Mouse (Mus musculus): Measurements from ENCODE around the gene Icam4. TPM values are rescaled to one million over a fixed set of nuclear protein-coding genes. Genes with fewer than 3 reads are reported as not detected.
A peak's percentile ranks its signal among the peaks of the same experiment; 100 is the strongest.

The Icam4 gene
- total and polyA plus RNA-seq, 3 experiments, result 193 to 268 (median 260) TPM

- Histone ChIP-seq H3K79me2 (ENCODE audit: control insufficient read depth, insufficient read depth, low read length, poor library complexity) (peaks cover 9% of the 10 kb centered on the region), H3K27ac (ENCODE audit: control insufficient read depth, low read depth, low read length) (no peak overlapping the region), H3K4me3 (ENCODE audit: control insufficient read depth in 1 of 2, insufficient read depth in 1 of 2, low read depth in 2 of 2, low read length in 2 of 2) (no peak overlapping the region), H3K27me3 (ENCODE audit: control insufficient read depth in 1 of 2, insufficient read depth in 2 of 2, low read length in 2 of 2) (no peaks in the 10 kb centered on the region), H3K9me3 (replicated peaks; ENCODE audit: insufficient read depth, low read length) (no peaks in the 10 kb centered on the region), H3K36me3 (ENCODE audit: control insufficient read depth in 1 of 2, insufficient read depth in 2 of 2, low read length in 2 of 2) (peaks cover 0 to 28% of the 10 kb centered on the region in 2 experiments; a peak in 2 of 4 replicates), H3K4me1 (ENCODE audit: control insufficient read depth in 1 of 2, insufficient read depth in 2 of 2, low read length in 2 of 2) (peaks cover 16 to 46% of the 10 kb centered on the region in 2 experiments), H3K9ac (ENCODE audit: control insufficient read depth, low read depth, low read length, poor library complexity, severe bottlenecking) (no peak overlapping the region)
- TF ChIP-seq USF2 (IDR thresholded peaks at IDR 0.05; ENCODE audit: borderline replicate concordance in 1 of 2, insufficient read depth in 1 of 2, low read depth in 1 of 2, low read length in 2 of 2) (no peak), ZC3H11A (IDR thresholded peaks at IDR 0.05; ENCODE audit: low read depth, low read length) (no peak), BHLHE40 (IDR thresholded peaks at IDR 0.05; ENCODE audit: borderline replicate concordance, low read depth, low read length) (no peak), E2F4 (IDR thresholded peaks at IDR 0.05; ENCODE audit: borderline replicate concordance, low read depth, low read length) (no peak), NELFE (IDR thresholded peaks at IDR 0.05; ENCODE audit: low read depth, low read length) (no peak), SMC3 (IDR thresholded peaks at IDR 0.05; ENCODE audit: low read depth, low read length) (no peak), GABPA (IDR thresholded peaks at IDR 0.05; ENCODE audit: low read depth, low read length) (no peak), RAD21 (IDR thresholded peaks at IDR 0.05; ENCODE audit: low read depth, low read length) (no peak), TCF12 (IDR thresholded peaks at IDR 0.05; ENCODE audit: low read depth, low read length) (no peak), TBP (IDR thresholded peaks at IDR 0.05; ENCODE audit: low read depth, low read length) (no peak), MAX (IDR thresholded peaks at IDR 0.05; ENCODE audit: low read length) (no peak), RCOR1 (IDR thresholded peaks at IDR 0.05; ENCODE audit: low read depth, low read length) (no peak), MYC (IDR thresholded peaks at IDR 0.05; ENCODE audit: low read depth, low read length) (no peak), POLR2AphosphoS2 (IDR thresholded peaks at IDR 0.05; ENCODE audit: low read length) (no peak), HCFC1 (IDR thresholded peaks at IDR 0.05; ENCODE audit: low read depth, low read length) (no peak)
- no peak for DNase-seq (ENCODE audit: low read depth, low spot score)
Measured at GRCm38 (mm10) chr9:21037481-21037891, 8.3 kb downstream of the Icam4 start.

- Histone ChIP-seq H3K9ac (ENCODE audit: control insufficient read depth, low read depth, low read length, poor library complexity, severe bottlenecking) (peak overlapping the region; percentile 23), H3K27me3 (ENCODE audit: control insufficient read depth in 1 of 2, insufficient read depth in 2 of 2, low read length in 2 of 2) (no peaks in the 10 kb centered on the region), H3K9me3 (replicated peaks; ENCODE audit: insufficient read depth, low read length) (no peaks in the 10 kb centered on the region), H3K36me3 (ENCODE audit: control insufficient read depth in 1 of 2, insufficient read depth in 2 of 2, low read length in 2 of 2) (peaks cover 0 to 40% of the 10 kb centered on the region in 2 experiments; a peak in 2 of 4 replicates), H3K79me2 (ENCODE audit: control insufficient read depth, insufficient read depth, low read length, poor library complexity) (no peaks in the 10 kb centered on the region), H3K27ac (ENCODE audit: control insufficient read depth, low read depth, low read length) (peak overlapping the region; percentile 73), H3K4me3 (ENCODE audit: control insufficient read depth in 1 of 2, insufficient read depth in 1 of 2, low read depth in 2 of 2, low read length in 2 of 2) (no peak overlapping the region), H3K4me1 (ENCODE audit: control insufficient read depth in 1 of 2, insufficient read depth in 2 of 2, low read length in 2 of 2) (peaks cover 28 to 45% of the 10 kb centered on the region in 2 experiments)
- TF ChIP-seq EP300 (IDR thresholded peaks at IDR 0.05; ENCODE audit: low read depth in 1 of 2, low read length in 2 of 2), result no peak
- TF ChIP-seq BHLHE40 (IDR thresholded peaks at IDR 0.05; ENCODE audit: borderline replicate concordance, low read depth, low read length), result no peak
- TF ChIP-seq ELF1 (IDR thresholded peaks at IDR 0.05; ENCODE audit: low read depth, low read length), result no peak
- TF ChIP-seq TBP (IDR thresholded peaks at IDR 0.05; ENCODE audit: low read depth, low read length), result peak; percentile 88
- no peak for TF ChIP-seq MAX (IDR thresholded peaks at IDR 0.05; ENCODE audit: low read length)
- no peak for TF ChIP-seq MAZ (IDR thresholded peaks at IDR 0.05; ENCODE audit: low read depth, low read length)
- peak; percentile 99 for TF ChIP-seq GATA1 (IDR thresholded peaks at IDR 0.05; ENCODE audit: low read depth, low read length)
- TF ChIP-seq POLR2AphosphoS5 (IDR thresholded peaks at IDR 0.05; ENCODE audit: borderline replicate concordance, low read depth, low read length), result no peak
- no peak for TF ChIP-seq ETS1 (IDR thresholded peaks at IDR 0.05; ENCODE audit: low read depth, low read length)
- TF ChIP-seq ZMIZ1 (IDR thresholded peaks at IDR 0.05; ENCODE audit: low read depth, low read length), result no peak
- peak in 1 of 2 experiments; percentile 65; a peak in 2 of 4 replicates for TF ChIP-seq POLR2A (IDR thresholded peaks at IDR 0.05; ENCODE audit: control insufficient read depth in 1 of 2, insufficient read depth in 1 of 2, low read depth in 1 of 2, low read length in 2 of 2, poor library complexity in 1 of 2)
- TF ChIP-seq MEF2A (IDR thresholded peaks at IDR 0.05; ENCODE audit: extremely low read depth, insufficient replicate concordance, low read depth, low read length, poor library complexity, severe bottlenecking), result no peak
- no peak for TF ChIP-seq CHD2 (IDR thresholded peaks at IDR 0.05; ENCODE audit: low read length)
- no peak for TF ChIP-seq MXI1 (IDR thresholded peaks at IDR 0.05; ENCODE audit: low read depth, low read length)
- no peak for TF ChIP-seq CTCF (IDR thresholded peaks at IDR 0.05 in 2 of 3, conservative IDR thresholded peaks at IDR 0.05 in 1 of 3; ENCODE audit: control insufficient read depth in 1 of 3, insufficient read depth in 1 of 3, low read depth in 2 of 3, low read length in 3 of 3, poor library complexity in 1 of 3, severe bottlenecking in 1 of 3)
- no peak for TF ChIP-seq ZC3H11A (IDR thresholded peaks at IDR 0.05; ENCODE audit: low read depth, low read length)
- TF ChIP-seq UBTF (IDR thresholded peaks at IDR 0.05; ENCODE audit: borderline replicate concordance, insufficient read depth, low read depth, low read length), result no peak
- TF ChIP-seq MYB (IDR thresholded peaks at IDR 0.05; ENCODE audit: low read depth, low read length), result no peak
- TF ChIP-seq TAL1 (IDR thresholded peaks at IDR 0.05; ENCODE audit: low read length), result peak; percentile 99
- no peak for TF ChIP-seq NELFE (IDR thresholded peaks at IDR 0.05; ENCODE audit: low read depth, low read length)
- no peak for TF ChIP-seq CHD1 (IDR thresholded peaks at IDR 0.05; ENCODE audit: low read depth, low read length)
- DNase-seq (ENCODE audit: low read depth, low spot score), result peak; percentile 98
Measured at GRCm38 (mm10) chr9:21039779-21040178, 10.6 kb downstream of the Icam4 start.
